Mouse (Mus musculus): ENCODE results near the gene Shroom1.

Shroom1 gene

DNA sequence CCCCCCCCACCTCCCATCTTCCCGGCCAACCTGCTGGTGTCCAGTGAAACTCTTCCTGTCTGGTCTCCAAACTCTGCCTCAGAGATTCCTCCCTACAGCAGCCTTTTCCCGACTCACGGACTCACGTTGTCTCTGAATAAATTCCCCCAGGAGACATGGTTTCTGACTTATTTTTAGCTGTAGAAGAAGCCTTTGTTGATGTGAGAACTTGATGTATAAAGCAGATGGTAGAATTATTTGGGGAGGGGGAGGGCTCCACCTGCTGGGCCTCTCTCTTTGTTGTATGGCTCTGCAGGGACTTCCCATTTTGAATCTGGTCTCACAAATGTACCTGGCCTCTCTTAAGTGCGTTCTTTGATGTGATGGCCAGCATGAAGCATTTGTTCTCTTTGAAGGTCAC lies 53.3 kb downstream of the Shroom1 start:
- no peak for DNase-seq (ENCODE audit: low spot score)

DNA sequence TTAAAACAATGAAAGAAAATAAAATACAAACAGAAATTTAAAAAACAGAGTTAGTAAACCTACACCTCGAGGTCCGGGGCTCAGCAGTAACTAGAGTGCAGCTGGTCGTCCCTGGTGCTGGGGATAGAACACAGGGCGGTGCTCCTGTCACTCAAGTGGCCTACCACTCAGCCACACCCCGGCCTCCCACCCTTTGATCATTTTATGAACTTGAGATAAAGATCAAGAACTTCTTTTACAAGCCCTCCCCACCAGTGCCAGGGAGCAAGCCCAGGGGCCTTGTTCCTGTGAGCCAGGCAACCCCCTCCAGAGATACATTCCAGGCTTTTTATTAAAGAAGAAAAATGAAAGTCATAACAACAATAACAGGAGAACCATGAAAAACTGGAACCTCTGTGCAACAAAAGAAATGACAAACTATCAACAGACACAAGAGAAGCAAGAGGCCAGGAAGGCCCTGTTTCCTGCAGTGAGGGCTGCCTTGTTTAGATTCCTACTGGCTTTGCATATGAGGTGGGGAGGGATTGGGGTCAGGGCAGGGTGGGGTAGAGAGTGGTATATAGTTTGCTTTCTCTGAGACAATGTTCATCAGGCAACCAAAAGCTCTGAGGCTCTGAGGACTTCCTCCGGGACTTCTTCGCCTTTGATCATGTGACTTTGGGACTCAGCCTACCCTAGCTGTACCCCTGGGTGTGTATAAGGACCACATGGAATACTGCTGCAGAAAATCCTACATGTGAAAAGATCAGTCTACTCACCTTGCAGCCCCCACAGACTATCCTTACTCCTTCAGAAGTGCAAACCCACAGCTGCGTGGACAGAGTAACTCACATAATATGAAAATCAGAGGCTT lies 60.0 kb downstream of the Shroom1 start:
- DNase-seq (ENCODE audit: low spot score): no peak

Measured in ovary, postnatal 14 days (tissue).